Mouse (Mus musculus) adrenal gland, adult (tissue): Measurements from ENCODE around the gene Fam155a.

ENCODE experiments used
- DNase-seq, 2 experiments: peaks; one replicate each; pipeline ENCODE4 v3.0.0; 2022 to 2023; ENCODE audit warnings: low spot score in 1 of 2; ENCODE audit not compliant: inconsistent age in 2 of 2

The Fam155a gene

DNA sequence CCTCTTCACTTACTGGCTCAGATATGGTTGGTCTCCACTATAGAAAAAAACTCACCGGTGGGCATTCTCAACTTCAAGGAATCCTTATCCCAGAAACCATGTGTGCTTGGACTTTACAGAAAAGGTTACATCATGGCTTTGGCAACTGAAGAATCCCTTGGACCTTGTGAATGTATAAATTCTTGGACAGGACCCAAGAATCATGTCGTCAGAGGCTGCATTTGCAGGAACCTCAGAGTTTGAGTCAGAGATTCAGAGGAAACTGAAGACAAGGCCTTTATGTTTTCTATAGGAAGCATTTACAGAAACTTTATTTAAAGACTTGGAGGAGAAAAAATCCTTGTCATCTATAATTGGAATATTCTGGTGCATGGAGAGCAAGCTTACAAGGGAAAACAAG, 475.9 kb downstream of the Fam155a start:
- no peak for DNase-seq

DNA sequence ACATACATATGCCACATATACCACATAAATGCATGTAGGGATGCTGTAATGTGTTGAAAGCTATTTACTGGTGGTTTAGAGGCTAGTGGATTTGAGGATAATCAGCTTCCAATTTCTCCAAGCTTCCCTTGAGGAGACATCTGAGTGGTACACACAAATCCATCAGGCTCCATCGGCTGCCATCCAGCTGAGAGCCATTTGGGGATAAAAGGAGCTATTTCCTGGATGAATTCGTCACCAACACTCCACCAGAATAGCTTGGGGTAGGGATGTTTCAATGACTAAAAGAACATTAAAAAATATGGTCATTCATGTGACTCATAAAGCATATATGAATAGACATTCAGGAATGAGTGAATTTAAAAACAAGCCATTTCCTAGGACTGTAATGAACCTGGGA, 478.4 kb downstream of the Fam155a start:
- DNase-seq: no peak

DNA sequence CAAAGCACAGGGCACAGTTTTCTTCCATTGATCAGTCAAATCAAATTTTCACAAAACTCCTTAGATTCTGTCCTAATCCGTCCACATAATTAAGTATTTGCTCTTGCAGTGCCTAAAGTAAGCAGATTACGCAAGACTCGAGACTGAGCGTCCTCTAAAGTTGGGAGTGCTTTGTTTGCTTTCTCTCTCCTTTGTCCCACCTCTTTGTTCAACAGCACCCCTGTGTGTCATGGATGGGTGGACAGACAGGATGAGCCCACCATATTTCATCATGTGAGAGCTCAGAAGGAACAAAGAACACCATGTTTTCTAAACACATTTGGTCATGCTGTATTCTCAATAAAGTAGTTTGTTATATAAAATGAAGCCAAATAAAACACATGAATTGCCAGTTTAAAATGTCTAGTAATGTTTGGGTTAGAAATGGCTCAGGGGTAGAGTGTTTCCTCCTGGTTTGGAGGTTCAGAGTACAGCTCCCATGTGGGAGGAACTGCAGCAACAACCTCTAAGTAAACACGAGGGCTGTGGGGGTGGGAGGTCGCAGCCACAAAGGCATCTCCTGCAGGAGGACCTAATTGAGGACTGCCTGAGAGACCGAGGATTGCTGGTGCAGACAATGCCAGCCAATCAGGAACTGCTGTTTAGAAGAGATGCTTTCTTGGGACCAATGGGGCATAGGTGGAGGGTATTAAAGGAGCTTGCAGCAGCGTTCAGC, 482.8 kb downstream of the Fam155a start:
- no peak for DNase-seq

DNA sequence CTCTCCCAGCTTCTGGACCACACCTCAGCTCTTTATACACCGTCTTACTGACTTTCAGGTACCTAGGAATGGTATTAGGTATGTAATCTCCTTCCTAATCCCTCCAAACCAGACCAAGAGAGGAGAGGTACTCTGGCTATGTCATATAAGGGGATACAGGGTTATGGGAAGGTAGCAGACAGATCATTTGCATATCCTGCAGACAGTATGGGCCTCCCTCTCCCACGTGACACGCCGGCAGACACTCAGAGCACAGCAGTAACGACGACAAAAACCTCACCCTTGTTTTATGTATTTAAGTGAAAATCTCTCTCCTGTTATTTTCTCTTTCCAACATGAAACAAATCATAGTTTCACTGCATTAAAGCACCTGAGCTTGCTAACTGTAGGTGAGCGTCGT, 496.8 kb downstream of the Fam155a start:
- DNase-seq: no peak

DNA sequence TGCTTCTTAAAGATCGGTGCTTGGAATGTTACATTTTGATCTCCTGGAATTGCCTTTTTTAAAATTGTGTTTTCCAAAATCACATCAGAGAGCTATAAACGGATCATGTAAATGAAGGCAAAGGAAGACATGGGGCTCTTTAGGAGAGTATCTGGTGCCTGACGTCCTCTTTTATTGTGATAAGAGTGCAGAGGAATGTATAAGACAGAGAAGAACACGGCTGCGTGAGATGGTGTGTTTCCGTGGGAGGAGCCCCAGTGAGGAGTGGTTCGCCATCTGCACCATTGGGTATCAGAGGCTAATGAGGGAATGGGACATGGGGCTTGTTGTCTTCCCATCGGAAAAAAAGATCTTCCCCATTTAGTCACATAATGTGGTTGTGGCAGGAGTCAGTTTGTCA, 506.6 kb downstream of the Fam155a start:
- DNase-seq: no peak

DNA sequence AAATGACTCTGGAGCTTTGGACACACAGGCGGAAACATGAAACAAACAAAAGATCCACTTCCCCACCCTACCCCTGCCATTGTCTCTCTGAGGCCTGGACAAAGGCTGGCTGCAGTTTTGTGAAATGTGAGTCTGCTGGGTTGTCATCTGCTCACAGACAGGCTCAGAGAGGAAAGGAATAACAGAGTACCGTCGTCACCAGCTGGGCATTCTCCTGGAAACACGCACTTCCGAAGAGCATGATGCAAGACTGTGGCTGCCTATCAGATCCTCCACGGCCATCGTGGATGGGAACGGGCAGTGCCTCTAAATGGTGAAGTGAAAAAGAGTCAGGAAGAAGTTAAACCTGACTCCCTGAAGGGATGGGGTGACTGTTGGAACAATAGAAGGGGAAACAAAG, 509.4 kb downstream of the Fam155a start:
- DNase-seq: no peak

DNA sequence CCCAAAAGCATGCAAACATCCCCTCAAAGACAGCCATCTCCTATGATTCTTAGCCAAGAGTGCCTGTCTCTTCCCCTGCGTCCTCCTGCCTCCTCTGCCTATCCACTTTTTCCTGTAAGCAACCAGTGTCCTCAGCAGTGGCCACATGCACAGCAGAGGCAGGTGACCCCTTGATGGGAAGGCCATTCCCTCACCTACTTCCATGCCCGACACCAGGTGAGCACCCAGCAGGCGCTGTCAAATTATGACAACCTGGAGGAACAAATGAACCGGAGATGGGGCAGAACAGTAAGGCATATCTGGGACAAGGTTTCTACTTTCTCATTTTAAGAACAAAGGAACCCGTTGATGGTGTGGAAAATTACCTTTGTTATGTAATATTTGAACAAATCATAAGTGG, 515.6 kb downstream of the Fam155a start:
- DNase-seq: no peak

DNA sequence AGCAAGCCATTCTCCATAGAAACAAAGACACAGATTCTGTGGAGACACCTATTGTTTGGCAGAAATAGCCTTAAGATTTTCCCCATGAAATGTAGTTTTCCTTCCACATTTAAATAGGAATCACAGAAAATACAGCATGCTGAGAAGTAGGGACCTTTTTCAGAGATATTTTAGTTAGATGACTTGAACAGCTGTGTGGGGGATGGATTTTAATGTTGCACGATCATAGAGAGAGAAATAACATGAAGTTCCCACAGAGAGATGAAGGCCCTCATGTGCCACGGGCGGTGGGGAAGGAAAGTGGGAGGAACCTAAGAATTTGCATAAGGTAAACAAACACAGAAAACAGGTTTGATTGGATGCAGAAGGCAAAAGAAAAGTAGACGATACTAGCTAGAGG, 518.0 kb downstream of the Fam155a start:
- no peak for DNase-seq

DNA sequence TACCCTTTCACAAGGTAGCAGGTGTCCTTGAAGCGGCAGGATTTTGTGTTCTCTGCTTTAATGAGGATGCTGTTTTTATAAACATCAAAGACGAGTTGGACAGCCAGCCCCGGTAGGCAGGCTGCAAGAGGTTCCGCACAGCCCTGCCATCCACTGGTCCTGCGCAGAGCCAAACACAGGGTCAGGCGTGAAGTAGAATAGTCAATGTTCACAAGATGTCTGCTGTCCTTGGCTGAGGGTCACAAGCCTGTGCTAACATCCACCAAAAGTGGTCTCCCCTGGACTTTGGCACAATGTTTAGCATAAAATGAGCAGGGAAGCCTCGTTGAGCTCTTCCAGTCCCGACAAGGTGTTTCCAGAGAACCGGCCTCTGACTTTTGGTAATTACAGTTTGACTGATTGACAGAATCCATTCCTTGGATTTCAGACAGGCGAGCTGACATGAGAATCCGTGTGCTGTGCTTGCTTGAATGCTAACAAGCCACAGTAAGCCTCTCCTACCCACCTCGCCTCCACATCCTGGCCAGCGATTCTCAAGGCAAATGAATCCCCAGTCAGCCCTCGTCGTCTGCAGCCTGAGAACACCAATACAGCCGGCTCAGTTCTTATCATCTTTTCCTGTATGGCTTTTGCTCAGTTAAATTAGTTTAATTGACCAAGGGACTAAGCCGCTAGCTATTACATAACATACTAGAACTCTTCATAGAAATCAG, 522.7 kb downstream of the Fam155a start:
- DNase-seq: no peak

DNA sequence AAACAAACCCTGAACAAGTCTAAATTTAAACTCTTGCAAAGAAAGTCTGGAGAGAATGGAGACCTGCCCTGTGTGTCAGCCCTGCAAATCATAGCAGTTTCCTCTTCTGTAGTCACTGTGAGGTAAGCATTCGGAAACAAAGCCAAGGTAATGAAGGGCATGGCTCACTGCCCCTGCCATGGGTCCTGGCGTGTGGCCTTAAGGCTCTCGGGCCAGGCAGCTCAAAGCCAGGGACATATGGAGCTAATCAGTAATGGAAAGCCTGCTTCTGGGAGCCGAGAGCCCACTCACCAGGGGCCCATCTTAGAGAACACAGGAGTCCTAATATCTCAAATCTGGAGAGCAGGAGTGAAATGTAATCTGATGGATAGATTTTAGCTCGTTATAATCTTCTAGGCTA, 525.0 kb downstream of the Fam155a start:
- DNase-seq: no peak

DNA sequence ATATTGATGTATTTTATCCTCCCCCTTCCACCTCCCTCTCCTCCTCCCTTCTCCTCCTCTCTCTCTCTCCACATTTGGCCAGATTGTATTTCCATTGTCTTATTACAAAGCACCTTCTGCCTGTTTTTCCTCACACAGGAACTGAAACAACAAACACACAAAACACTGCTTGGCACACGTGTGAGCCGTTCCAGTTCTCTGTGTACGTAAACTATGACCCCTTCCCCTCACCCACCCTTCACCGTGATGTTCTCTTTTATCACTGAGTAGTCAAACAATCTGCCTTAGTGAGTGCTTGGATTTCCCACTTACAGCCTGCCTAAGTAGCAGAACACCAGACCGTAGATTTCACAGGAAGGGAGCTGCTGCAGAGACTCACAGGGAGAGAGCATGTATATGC, 530.0 kb downstream of the Fam155a start:
- DNase-seq: no peak

DNA sequence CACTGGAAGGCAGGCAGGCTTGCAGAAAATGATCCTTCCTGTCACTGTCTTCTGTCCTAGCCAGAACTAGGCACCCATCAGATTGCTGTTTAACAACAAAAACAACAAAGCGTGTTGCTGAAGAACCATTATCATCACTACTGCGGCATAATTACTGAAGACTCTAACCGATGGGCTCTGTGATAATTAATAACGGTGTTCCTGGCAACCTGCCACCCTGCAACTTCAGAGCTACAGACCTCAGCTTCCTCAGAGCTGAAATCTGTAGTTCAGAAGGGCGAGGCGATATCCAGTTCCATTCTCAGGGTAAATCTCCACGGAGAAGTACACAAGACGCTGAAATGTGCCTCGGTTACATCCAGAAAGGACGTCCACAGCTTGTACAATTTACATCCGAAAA, 531.2 kb downstream of the Fam155a start:
- DNase-seq: no peak

DNA sequence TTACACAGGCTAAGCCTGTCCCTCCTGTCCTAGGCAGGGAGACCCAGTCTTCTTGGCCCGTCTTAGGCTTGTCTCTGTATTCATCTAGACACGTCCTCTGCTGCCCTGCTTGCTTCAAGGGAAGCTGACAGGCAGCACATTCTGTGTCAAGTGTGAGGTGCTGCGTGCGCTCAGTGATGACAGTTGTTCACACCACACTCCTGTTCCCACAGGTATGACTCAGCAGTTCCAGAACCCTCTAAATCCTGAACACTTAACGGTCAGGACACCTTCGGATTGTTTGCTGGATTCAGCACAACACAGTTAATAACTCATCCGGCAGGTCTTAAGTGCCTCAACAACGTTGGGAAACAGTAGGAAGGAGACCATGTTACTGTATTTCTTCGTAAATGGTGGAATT, 532.0 kb downstream of the Fam155a start:
- DNase-seq: no peak

DNA sequence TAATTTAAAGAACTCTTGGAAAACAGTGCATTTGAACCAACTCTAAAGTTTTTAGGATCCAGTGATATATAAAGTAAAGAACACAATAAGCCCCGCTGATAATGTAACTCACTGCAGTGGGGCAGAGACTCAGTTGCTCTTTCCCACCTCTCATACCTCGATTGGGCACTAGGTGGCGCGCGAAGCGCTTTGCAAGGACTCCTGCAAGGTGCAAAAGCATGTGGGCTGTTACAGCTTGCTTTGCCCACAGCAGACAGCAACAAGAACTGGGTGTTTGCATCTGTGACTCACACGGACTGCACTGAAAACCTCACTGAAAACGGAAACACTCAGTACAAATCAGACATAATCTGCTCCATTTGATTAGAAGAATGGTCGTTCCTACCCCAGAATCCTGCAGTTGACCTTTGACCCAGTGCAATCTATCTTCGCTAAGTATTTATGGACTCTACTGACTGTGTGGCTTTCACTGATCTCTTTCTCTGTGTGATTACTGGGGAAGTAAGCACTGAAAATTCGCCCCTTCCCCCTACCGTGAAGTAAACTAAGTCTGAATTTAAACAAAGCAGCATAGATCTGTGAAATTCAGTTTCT, 537.5 kb downstream of the Fam155a start:
- peak; percentile 81 to 94 for DNase-seq

DNA sequence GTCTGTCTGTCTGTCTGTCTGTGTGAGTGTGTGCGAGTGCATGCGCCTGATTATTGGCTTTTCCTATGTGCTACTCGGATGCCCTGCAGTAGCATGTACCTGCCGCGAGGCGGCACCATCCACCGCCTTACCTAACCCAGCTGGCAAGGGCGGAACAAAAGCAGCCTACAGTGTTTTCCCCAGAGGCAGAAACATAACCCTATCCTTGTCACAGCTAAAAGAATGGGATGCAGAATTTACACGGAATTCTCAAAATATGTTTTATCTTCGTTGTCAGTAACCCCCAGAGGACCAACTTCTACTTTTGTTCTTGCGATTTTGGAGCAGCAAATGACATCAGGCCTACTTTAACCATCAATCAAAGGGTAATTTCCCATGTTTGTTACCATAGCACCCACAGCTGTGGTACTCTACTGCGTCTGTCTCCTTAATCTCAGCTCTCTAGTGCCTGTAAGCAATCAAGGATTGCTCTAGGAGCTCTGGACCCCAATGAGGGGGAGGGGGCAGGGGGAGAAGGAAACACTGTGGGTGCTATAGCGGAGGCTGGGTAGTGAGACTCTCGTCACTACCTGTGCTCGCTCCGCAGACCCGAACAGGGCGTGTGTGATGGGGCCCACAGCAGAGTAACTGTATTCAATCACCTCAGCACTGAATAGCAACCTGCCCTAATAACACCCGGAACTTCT, 543.0 kb downstream of the Fam155a start:
- peak; percentile 44 to 78 for DNase-seq

DNA sequence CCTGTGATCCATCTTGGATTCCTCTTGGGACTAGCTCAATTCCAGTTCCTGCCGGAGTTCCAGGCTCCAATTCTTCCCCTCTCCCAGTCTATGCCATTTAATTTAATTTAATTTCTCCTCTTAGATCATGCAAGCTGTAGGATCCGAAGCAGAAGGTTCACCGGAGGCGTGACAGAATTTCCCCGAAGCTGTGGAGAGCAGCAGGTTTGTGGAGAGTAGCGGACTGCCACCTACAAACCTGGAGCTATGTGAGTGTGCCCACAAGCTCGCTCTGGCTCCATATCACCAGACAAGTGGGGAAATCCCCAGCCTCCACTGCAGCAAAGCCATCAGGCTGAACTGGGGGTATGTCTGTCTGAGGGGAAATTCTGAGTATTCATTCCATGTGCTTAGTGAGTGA, 544.2 kb downstream of the Fam155a start:
- DNase-seq: no peak

DNA sequence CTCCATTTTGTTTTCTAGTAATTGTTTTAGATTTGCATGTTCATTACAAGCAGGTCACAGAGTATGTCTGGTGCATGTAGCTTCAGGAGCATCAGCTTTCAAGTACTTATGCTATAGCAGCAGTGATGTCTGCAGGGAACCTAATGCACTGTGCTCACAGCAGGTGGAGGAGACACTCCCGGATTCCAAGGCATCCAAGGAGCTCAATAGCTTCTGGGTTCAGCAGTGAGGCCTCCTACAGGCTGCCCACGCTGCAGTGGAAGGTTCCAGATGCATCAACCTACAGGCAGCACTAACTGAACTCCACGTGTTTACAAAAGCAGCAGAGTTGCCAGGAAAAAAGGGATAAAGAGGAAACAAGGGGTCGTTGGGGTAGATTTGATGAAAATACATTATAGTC, 559.2 kb downstream of the Fam155a start:
- no peak for DNase-seq

DNA sequence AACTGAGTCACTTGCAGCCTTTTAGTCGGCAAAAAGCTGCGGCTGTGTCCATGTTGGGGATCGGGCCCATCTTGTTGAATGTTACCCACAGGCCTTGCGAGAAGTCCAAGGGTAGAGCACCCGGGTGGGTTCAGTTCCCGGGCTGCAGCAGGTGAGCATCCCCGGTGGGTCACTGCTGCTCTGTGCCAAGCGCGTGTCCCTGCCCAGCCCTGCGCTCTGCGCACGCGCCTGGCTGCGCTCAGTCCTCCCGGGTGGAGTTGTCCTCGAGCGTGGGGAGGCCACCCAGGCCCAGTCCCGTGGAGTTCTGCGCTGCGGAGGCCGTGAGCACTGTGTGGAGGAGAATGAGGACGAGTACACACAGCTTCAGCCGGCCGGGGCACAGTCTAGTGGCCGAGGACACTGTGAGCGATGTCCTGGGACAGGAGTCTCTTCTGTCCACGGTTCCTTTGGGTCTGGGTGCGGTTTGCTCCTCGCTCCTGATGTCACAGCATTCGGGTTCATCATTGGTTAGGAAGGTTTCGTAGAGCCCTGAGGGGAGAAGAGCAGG, 563.4 kb downstream of the Fam155a start:
- DNase-seq: no peak

DNA sequence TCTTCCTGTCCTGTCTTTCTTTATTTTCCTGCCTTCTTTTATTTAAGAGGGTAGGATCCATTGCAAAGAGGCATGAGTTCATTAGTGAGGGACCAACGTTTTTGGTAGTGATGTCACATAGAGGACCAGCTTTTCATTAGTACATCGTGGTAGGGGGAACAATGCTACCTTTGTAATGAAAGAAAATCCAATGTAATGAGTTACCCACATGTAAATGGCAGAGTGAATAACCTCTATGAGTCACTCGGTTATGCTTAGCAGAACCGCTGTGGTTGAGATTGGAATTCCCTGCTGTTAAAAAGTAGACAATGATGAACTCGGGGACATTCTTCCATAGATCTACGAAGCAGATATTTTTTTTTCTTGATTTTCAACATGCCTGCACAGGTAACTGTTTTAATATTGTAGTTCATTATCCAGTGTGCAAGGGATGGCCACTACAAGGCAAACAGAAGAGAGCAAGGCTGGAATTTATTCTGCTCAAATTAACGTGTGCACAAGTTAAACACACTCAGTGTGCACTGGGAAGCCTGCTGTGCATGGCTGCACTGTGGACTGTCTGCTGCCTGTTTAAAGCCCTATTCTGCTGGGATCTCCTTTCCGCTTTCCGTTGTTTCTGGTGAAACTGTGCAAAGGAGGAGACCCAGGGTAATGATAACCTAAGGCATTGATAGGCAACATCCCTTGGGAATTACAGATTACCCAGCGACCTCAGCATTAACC, 566.5 kb downstream of the Fam155a start:
- DNase-seq: no peak

DNA sequence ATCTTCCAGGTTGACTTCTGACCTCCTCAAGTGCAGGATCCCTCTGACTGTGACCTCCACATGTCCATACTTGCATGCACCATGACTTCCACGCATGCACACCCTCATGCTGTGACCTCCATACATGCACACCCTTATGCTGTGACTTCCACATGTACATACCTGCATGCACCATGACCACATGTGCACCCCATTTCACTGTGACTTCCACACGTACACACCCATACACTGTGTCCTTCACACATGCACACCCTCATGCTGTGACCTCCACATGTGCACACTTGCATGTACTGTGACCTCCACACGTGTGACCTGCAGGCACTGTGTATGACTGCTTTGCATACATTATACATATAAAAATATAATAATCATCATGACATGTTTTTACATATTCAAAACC, 570.9 kb downstream of the Fam155a start:
- no peak for DNase-seq

DNA sequence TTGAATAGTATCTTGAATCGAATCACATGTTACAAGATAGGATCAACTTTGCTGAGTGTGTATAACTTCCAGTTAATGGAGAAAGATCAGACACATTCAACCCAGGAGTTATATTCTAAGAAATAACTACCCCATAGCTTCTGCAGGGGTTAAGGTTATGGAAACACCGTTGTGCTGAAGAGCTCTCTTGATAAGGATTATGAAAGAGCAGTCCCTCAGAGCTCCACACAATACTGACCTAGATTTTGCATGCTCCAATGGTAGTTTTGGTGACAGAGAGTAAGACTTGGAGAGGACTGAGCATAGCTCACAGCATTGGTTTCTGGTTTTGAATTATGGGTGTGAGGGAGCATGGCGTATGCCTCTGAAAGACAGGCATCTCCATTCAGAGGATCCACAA, 579.3 kb downstream of the Fam155a start:
- DNase-seq: peak in 1 of 2 experiments; percentile 29
